Mouse (Mus musculus) embryonic facial prominence, embryonic 12.5 days (tissue): Measurements from ENCODE around the gene Gm26602. TPM values are rescaled to one million over a fixed set of nuclear protein-coding genes. Genes with fewer than 3 reads are reported as not detected.
"Not testable (repeated sequence)": the region's sequence is repeated elsewhere in the genome, so short reads cannot be mapped to it uniquely, and the experiment has no call there.

Source experiments
- ATAC-seq: fragments of 200-750 bp; cut with Nextera tagmentation; 2 replicates; pipeline ENCODE4 v1.8.0; 2017; ENCODE audit not compliant: insufficient number of reproducible peaks, insufficient read depth, low FRiP score, low TSS enrichment
- H3K27ac ChIP-seq: fragments of 300-500 bp; sonication (generic); 2 replicates; pipeline ENCODE4 v1.5.1; 2016; ENCODE audit warnings: mild to moderate bottlenecking
- H3K27me3 ChIP-seq: fragments of 300-500 bp; sonication (generic); 2 replicates; pipeline ENCODE4 v1.6.1; 2016; ENCODE audit warnings: mild to moderate bottlenecking, moderate library complexity
- H3K36me3 ChIP-seq: fragments of 300-500 bp; sonication (generic); 2 replicates; pipeline ENCODE4 v1.6.1; 2016; ENCODE audit warnings: mild to moderate bottlenecking
- H3K4me1 ChIP-seq: fragments of 300-500 bp; sonication (generic); 2 replicates; pipeline ENCODE4 v1.6.1; 2016
- H3K4me2 ChIP-seq: fragments of 300-500 bp; sonication (generic); replicated peaks from 2 replicates; pipeline ENCODE4 v1.6.1; 2016; ENCODE audit warnings: mild to moderate bottlenecking, moderate library complexity
- H3K4me3 ChIP-seq: fragments of 300-500 bp; sonication (generic); 2 replicates; pipeline ENCODE4 v1.5.1; 2016; ENCODE audit warnings: mild to moderate bottlenecking
- H3K9ac ChIP-seq: fragments of 300-500 bp; sonication (generic); 2 replicates; pipeline ENCODE4 v1.6.1; 2016; ENCODE audit warnings: mild to moderate bottlenecking, moderate library complexity
- H3K9me3 ChIP-seq: fragments of 300-500 bp; sonication (generic); 2 replicates; pipeline ENCODE4 v1.6.1; 2016; ENCODE audit warnings: mild to moderate bottlenecking, moderate library complexity
- WGBS: fragments of 180-500 bp; shearing (Covaris S2); methylation state at CpG from one replicate; pipeline ENCODE4 v1.1.7; 2016; 5-methylcytosine and 5-hydroxymethylcytosine counted together
- microRNA-seq: library from miRNA; unstranded; fragments of <30 nt; microRNA quantifications from one replicate; pipeline ENCODE4, GENCODE M21; 2017
- polyA plus RNA-seq: library from polyadenylated mRNA; unstranded; fragments of >200 nt; fragmentation: Nextera tagmentation; extraction: Ambion mirVana; gene quantifications from 2 replicates; pipeline ENCODE4 v1.2.1, GENCODE M21; 2016

Gm26602 gene
- polyA plus RNA-seq, 1 experiment from 2014 or later = 18.8 TPM

GRCm38 (mm10) chr10:79956643-79957154 lies 46.0 kb downstream of the Gm26602 start:
- Histone ChIP-seq H3K4me2 (no peak overlapping the region), H3K4me3 (no peak overlapping the region), H3K9ac (no peak overlapping the region), H3K4me1 (peaks cover 16% of the 10 kb centered on the region), H3K27me3 (no peaks in the 10 kb centered on the region), H3K36me3 (peaks cover 16% of the 10 kb centered on the region), H3K9me3 (no peaks in the 10 kb centered on the region), H3K27ac (no peak overlapping the region)
- no peak for ATAC-seq
- 19% methylated on average over 4 of the region's 4 CpGs for WGBS

GRCm38 (mm10) chr10:79958140-79958816 lies 47.6 kb downstream of the Gm26602 start:
- 12% methylated on average over 21 of the region's 21 CpGs for WGBS
- no peak for ATAC-seq
- Histone ChIP-seq H3K27me3 (no peaks in the 10 kb centered on the region), H3K4me3 (no peak overlapping the region), H3K9me3 (no peaks in the 10 kb centered on the region), H3K4me1 (peaks cover 16% of the 10 kb centered on the region), H3K27ac (peak overlapping the region; percentile 57; the same call in 1 of the 2 replicates), H3K36me3 (peaks cover 20% of the 10 kb centered on the region), H3K4me2 (peak overlapping the region; percentile 27; the same call in 1 of the 2 replicates), H3K9ac (no peak overlapping the region)

- H3K4me3 ChIP-seq = peak overlapping the region; percentile 93
- not testable (repeated sequence) for H3K27ac ChIP-seq, H3K9ac ChIP-seq, H3K9me3 ChIP-seq, H3K27me3 ChIP-seq
- WGBS = 58% methylated on average over 6 of the region's 10 CpGs
- H3K4me2 ChIP-seq = peak overlapping the region; percentile 80
- H3K36me3 ChIP-seq = peaks cover 29% of the 10 kb centered on the region
- ATAC-seq = 0 out of 2 replicates have a peak, but pooled peaks have one; percentile 41
- H3K4me1 ChIP-seq = peaks cover 16% of the 10 kb centered on the region
These were observed 48.8 kb downstream of the Gm26602 start for GRCm38 (mm10) chr10:79959412-79959811.

- no peaks in the 10 kb centered on the region for H3K27me3 ChIP-seq
- H3K4me2 ChIP-seq = peak within 1 kb of the TSS; percentile 80
- no peaks in the 10 kb centered on the region for H3K9me3 ChIP-seq
- H3K9ac ChIP-seq = peak within 1 kb of the TSS; percentile 84
- under 1% methylated on average over 61 of the region's 61 CpGs for WGBS
- peak within 1 kb of the TSS; percentile 93 for H3K4me3 ChIP-seq
- H3K27ac ChIP-seq = peak within 1 kb of the TSS; percentile 57; the same call in 1 of the 2 replicates
- peaks cover 35% of the 10 kb centered on the region for H3K36me3 ChIP-seq
- peak; percentile 92 for ATAC-seq
- peaks cover 16% of the 10 kb centered on the region for H3K4me1 ChIP-seq
These were observed 49.4 kb downstream of the Gm26602 start, which contains the start of gene Wdr18 for GRCm38 (mm10) chr10:79959847-79960601. TSS of gene Wdr18 (plus strand) at chr10:79960152.

Small RNA genes lying within 50 kb of the gene (microRNA-seq; reads per million reads assigned to microRNA genes)
- gene Mir6910 = 0.54 reads per million

Other genes with a start within 250 kb of the Gm26602 start
- gene Madcam1, start 246.3 kb upstream of the Gm26602 start, polyA plus RNA-seq = 6.7 and 8.4 TPM in 2 replicates
- 66.1 and 68.6 TPM in 2 replicates for gene Tpgs1, start 241.5 kb upstream of the Gm26602 start, polyA plus RNA-seq
- gene Cdc34, start 228.7 kb upstream of the Gm26602 start, polyA plus RNA-seq = 137 and 146 TPM in 2 replicates
- gene Gzmm, start 221.8 kb upstream of the Gm26602 start, polyA plus RNA-seq = 0.55 and 1.5 TPM in 2 replicates
- 689 and 691 TPM in 2 replicates for gene Bsg, start 206.4 kb upstream of the Gm26602 start, polyA plus RNA-seq
- gene Hcn2, start 194.2 kb upstream of the Gm26602 start, polyA plus RNA-seq = 0.06 and 0.08 TPM in 2 replicates
- 49.6 and 54.0 TPM in 2 replicates for gene Polrmt, start 164.3 kb upstream of the Gm26602 start, polyA plus RNA-seq
- 0.33 and 0.65 TPM in 2 replicates for gene Fgf22, start 155.8 kb upstream of the Gm26602 start, polyA plus RNA-seq
- gene Rnf126, start 143.9 kb upstream of the Gm26602 start, polyA plus RNA-seq = 109 and 111 TPM in 2 replicates
- gene Fstl3, start 133.6 kb upstream of the Gm26602 start, polyA plus RNA-seq = 3.5 and 3.7 TPM in 2 replicates
- 0.06 TPM in 1 of 2 replicates, not detected in the other for gene Prss57, start 119.9 kb upstream of the Gm26602 start, polyA plus RNA-seq
- 132 and 142 TPM in 2 replicates for gene Palm, start 117.3 kb upstream of the Gm26602 start, polyA plus RNA-seq
- gene Misp, start 89.9 kb upstream of the Gm26602 start, polyA plus RNA-seq = 2.0 and 3.1 TPM in 2 replicates
- gene Ptbp1, start 56.4 kb upstream of the Gm26602 start, polyA plus RNA-seq = 352 and 363 TPM in 2 replicates
- gene Prtn3, start 36.4 kb upstream of the Gm26602 start, polyA plus RNA-seq = 10.1 and 11.3 TPM in 2 replicates
- gene Plppr3, start 36.2 kb upstream of the Gm26602 start, polyA plus RNA-seq = 169 and 181 TPM in 2 replicates
- 0.33 and 0.55 TPM in 2 replicates for gene Elane, start 24.6 kb upstream of the Gm26602 start, polyA plus RNA-seq
- gene Cfd, start 20.0 kb upstream of the Gm26602 start, polyA plus RNA-seq = not detected in 2 replicates
- gene Med16, start 1.9 kb upstream of the Gm26602 start, polyA plus RNA-seq = 60.4 and 60.9 TPM in 2 replicates
- gene Kiss1r, start 6.1 kb downstream of the Gm26602 start, polyA plus RNA-seq = 0.85 and 1.4 TPM in 2 replicates
- gene R3hdm4, start 10.4 kb downstream of the Gm26602 start, polyA plus RNA-seq = 159 and 166 TPM in 2 replicates
- 4.9 and 6.6 TPM in 2 replicates for gene Arid3a, start 16.2 kb downstream of the Gm26602 start, polyA plus RNA-seq
- gene Wdr18, start 49.3 kb downstream of the Gm26602 start, polyA plus RNA-seq = 118 and 120 TPM in 2 replicates
- gene Grin3b, start 59.9 kb downstream of the Gm26602 start, polyA plus RNA-seq = 0.50 and 0.92 TPM in 2 replicates
- gene Tmem259, start 73.5 kb downstream of the Gm26602 start, polyA plus RNA-seq = 24.3 and 25.9 TPM in 2 replicates
- gene Cnn2, start 77.7 kb downstream of the Gm26602 start, polyA plus RNA-seq = 311 and 313 TPM in 2 replicates
- gene Abca7, start 85.6 kb downstream of the Gm26602 start, polyA plus RNA-seq = 2.6 and 3.9 TPM in 2 replicates
- gene Arhgap45, start 105.8 kb downstream of the Gm26602 start, polyA plus RNA-seq = 7.1 and 8.1 TPM in 2 replicates
- gene Polr2e, start 128.9 kb downstream of the Gm26602 start, polyA plus RNA-seq = 227 and 245 TPM in 2 replicates
- 475 and 505 TPM in 2 replicates for gene Gpx4, start 136.3 kb downstream of the Gm26602 start, polyA plus RNA-seq
- gene Sbno2, start 194.7 kb downstream of the Gm26602 start, polyA plus RNA-seq = 15.2 and 16.1 TPM in 2 replicates
- 17.2 and 18.5 TPM in 2 replicates for gene Stk11, start 204.9 kb downstream of the Gm26602 start, polyA plus RNA-seq
- gene Atp5d, start 227.8 kb downstream of the Gm26602 start, polyA plus RNA-seq = 457 and 481 TPM in 2 replicates
- gene Cbarp, start 230.0 kb downstream of the Gm26602 start, polyA plus RNA-seq = 8.4 and 8.5 TPM in 2 replicates
- 33.4 and 35.1 TPM in 2 replicates for gene Midn, start 237.4 kb downstream of the Gm26602 start, polyA plus RNA-seq